Mouse (Mus musculus) midbrain, embryonic 10.5 days (tissue): Measurements from ENCODE around the gene Bzw1. TPM values are rescaled to one million over a fixed set of nuclear protein-coding genes. Genes with fewer than 3 reads are reported as not detected.

Experiments
- DNase-seq: peaks from one replicate; pipeline ENCODE4 v3.0.0-alpha.2; 2017; ENCODE audit warnings: low spot score
- H3K27ac ChIP-seq: fragments of 300-500 bp; sonication (generic); replicated peaks from 2 replicates; pipeline ENCODE4 v1.5.1; 2016; ENCODE audit warnings: mild to moderate bottlenecking
- H3K27me3 ChIP-seq: fragments of 300-500 bp; sonication (generic); 2 replicates; pipeline ENCODE4 v1.6.1; 2016; ENCODE audit warnings: low read depth, mild to moderate bottlenecking; ENCODE audit not compliant: poor library complexity, severe bottlenecking
- H3K36me3 ChIP-seq: fragments of 300-500 bp; sonication (generic); 2 replicates; pipeline ENCODE4 v1.6.1; 2016; ENCODE audit warnings: mild to moderate bottlenecking, moderate library complexity
- H3K4me1 ChIP-seq: fragments of 300-500 bp; sonication (generic); 2 replicates; pipeline ENCODE4 v1.6.1; 2016
- H3K4me3 ChIP-seq: fragments of 300-500 bp; sonication (generic); 2 replicates; pipeline ENCODE4 v1.5.1; 2016; ENCODE audit warnings: mild to moderate bottlenecking, moderate library complexity
- H3K9me3 ChIP-seq: fragments of 300-500 bp; sonication (generic); replicated peaks from 2 replicates; pipeline ENCODE4 v1.6.1; 2016; ENCODE audit warnings: mild to moderate bottlenecking
- WGBS: fragments of 180-500 bp; shearing (Covaris S2); methylation state at CpG from one replicate; pipeline ENCODE4 v1.1.7; 2016; 5-methylcytosine and 5-hydroxymethylcytosine counted together
- polyA plus RNA-seq: library from polyadenylated mRNA; unstranded; fragments of >200 nt; fragmentation: Nextera tagmentation; extraction: Ambion mirVana; gene quantifications from 2 replicates; pipeline ENCODE4 v1.2.1, GENCODE M21; 2016

Gene Bzw1
- polyA plus RNA-seq: 454 and 464 TPM in 2 replicates

DNA sequence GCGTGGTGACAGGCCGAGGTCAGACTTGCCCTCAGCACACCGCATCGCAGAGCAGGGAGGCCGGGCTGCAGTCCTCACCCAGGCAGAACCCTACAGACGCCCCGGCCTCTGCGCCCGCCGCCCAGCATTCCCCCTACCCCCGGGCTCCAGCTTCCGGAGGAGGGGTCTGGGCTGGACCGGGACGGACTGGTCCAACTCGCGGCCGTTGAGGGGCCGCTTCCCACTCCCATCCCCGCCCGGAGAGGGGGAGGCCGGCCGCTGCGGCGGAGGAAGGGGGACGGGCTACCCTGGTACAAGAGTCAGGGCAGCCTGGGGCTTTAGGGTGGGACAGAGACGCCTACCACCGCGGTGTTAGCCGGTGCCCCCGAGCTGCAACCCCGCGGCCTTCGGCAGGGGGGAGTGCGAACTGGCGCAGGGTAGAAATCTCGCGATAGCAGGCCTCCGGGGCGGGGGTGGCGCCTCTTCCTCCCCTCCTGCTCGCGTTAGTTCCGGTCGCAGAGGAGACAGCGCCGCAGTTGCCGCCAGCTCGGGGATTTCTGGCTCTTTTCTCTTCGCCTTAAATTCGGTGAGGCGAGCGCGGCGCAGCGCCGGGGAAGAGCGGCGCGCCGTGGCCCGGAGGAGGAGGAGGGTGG is at the start of gene Bzw1:
Bzw1 (plus strand) TSS at position 247 of the 632 bp plus-strand sequence.
- Histone ChIP-seq H3K9me3 (no peaks in the 10 kb centered on the region), H3K27ac (peak within 1 kb of the TSS; percentile 99), H3K27me3 (no peaks in the 10 kb centered on the region), H3K4me3 (peak within 1 kb of the TSS; percentile 95), H3K36me3 (peaks cover 39% of the 10 kb centered on the region), H3K4me1 (peaks cover 19% of the 10 kb centered on the region)
- WGBS: under 1% methylated on average over 58 of the region's 61 CpGs
- DNase-seq: peak; percentile 95

DNA sequence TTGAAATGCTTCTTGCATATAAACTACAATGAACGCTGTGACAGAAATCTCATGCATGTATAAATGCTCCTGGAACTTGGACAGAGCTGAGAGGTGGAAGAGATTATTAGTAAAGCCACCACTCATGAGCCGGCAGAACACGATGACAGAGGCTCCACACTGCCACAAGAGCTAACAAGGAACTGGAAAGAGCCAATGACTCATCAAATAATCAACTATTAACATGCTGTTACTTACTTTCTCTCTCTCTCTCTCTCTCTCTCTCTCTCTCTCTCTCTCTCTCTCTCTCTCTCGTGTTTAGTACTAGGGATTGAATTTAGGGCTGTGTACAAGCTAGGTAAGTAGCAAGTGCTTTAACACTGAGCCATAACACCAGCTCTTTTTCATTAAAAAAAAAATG is 48.8 kb upstream of the Bzw1 start:
- H3K4me1 ChIP-seq: no peaks in the 10 kb centered on the region; the same call in 1 of the 2 replicates
- no peaks in the 10 kb centered on the region for H3K36me3 ChIP-seq
- no peaks in the 10 kb centered on the region for H3K9me3 ChIP-seq
- no peak overlapping the region for H3K4me3 ChIP-seq
- WGBS: 92% methylated on average over 4 of the region's 4 CpGs
- H3K27ac ChIP-seq: no peak overlapping the region
- DNase-seq: no peak
- no peaks in the 10 kb centered on the region for H3K27me3 ChIP-seq

DNA sequence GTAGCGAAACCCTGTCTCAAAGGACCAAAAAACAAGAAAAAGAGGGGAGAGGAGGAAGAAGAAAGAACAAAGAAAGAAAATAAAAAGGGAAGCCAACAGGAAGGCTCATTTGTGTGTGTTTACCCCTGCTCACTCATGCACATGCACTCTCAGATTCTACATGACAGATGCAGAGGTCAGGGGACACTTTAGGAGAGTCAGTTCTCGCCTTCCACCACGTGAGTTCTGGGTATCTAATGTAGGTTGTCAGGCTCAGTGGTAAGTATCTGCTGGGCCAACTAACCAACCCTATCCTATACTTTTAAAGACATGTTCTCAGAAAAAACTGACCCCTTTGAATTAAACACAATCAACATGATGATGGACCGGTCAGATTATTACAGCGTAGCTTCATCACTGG is 48.1 kb upstream of the Bzw1 start:
- H3K4me1 ChIP-seq: no peaks in the 10 kb centered on the region; the same call in 1 of the 2 replicates
- no peak overlapping the region for H3K4me3 ChIP-seq
- H3K36me3 ChIP-seq: no peaks in the 10 kb centered on the region
- no peaks in the 10 kb centered on the region for H3K27me3 ChIP-seq
- 89% methylated on average over 5 of the region's 5 CpGs for WGBS
- no peak overlapping the region for H3K27ac ChIP-seq
- no peak for DNase-seq
- H3K9me3 ChIP-seq: no peaks in the 10 kb centered on the region

DNA sequence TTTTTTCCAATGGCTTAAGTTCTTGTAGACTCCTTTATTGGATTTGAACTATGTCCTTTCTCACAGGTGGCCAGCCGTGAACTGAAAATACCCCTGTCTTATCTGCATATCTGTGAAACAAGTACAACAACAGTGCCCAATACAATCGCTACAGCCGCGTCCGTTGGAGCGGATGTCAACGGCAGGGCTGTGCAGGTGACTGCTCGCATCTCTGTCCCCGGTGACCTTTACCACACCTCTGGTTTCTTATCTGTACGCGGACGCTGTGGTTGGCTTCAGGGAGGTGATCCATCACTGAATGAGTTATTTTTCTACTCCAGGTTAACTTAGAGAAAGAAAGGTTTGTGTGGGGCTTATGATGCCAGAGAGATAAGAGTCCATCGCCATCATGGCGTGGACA is 46.5 kb upstream of the Bzw1 start:
- H3K27ac ChIP-seq: no peak overlapping the region
- H3K4me1 ChIP-seq: no peaks in the 10 kb centered on the region; the same call in 1 of the 2 replicates
- no peak overlapping the region for H3K4me3 ChIP-seq
- H3K9me3 ChIP-seq: no peaks in the 10 kb centered on the region
- no peaks in the 10 kb centered on the region for H3K36me3 ChIP-seq
- 94% methylated on average over 14 of the region's 14 CpGs for WGBS
- no peak for DNase-seq
- no peaks in the 10 kb centered on the region for H3K27me3 ChIP-seq

- 83% methylated on average over 6 of the region's 6 CpGs for WGBS
Observed at GRCm38 (mm10) chr1:58348712-58349111, 44.0 kb upstream of the Bzw1 start.

DNA sequence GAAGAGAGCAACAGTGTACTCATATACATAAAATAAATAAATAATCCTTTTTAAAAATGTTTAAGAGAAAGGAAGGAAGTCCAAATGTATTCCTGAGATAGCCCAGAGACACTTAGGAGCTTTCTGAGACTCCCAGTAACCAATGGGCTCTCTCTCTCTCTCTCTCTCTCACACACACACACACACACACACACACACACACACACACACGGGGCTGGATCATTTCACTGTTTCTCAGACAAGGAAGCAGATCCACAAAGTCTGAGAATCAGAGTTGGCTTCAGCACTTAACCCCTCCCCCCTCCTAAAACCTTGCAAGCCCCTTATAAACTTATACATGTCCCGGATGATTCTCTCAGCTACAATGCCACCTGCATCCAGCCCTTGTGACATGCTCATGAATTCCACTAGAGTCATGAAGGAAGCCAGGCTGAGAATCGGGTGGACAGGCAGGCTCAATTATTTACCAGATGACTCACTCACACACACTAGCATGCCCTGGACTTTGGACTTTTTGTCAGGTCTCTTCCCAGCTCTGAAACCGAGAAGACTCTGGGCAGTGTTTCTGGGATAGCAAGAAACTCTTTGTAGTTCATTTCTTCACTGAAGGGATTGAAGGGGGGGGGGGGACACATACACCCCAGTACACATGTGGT is 39.3 kb upstream of the Bzw1 start:
- WGBS: 78% methylated on average over 4 of the region's 4 CpGs
- DNase-seq: no peak
- Histone ChIP-seq H3K27ac (no peak overlapping the region), H3K36me3 (no peaks in the 10 kb centered on the region), H3K9me3 (no peaks in the 10 kb centered on the region), H3K4me3 (no peak overlapping the region), H3K4me1 (no peaks in the 10 kb centered on the region), H3K27me3 (no peaks in the 10 kb centered on the region)

More at GRCm38 (mm10) chr1:58348712-58349111, 44.0 kb upstream of the Bzw1 start:
- no peaks in the 10 kb centered on the region for H3K9me3 ChIP-seq
- H3K27ac ChIP-seq: no peak overlapping the region
- H3K27me3 ChIP-seq: no peaks in the 10 kb centered on the region
- no peaks in the 10 kb centered on the region for H3K36me3 ChIP-seq
- no peak overlapping the region for H3K4me3 ChIP-seq
- DNase-seq: no peak
- no peaks in the 10 kb centered on the region; the same call in 1 of the 2 replicates for H3K4me1 ChIP-seq

- no peak for DNase-seq
- Histone ChIP-seq H3K36me3 (no peaks in the 10 kb centered on the region), H3K27ac (no peak overlapping the region), H3K27me3 (no peaks in the 10 kb centered on the region), H3K9me3 (peaks cover 2% of the 10 kb centered on the region; the same call in 1 of the 2 replicates), H3K4me1 (peaks cover 3% of the 10 kb centered on the region; the same call in 1 of the 2 replicates), H3K4me3 (no peak overlapping the region)
- 88% methylated on average over 19 of the region's 19 CpGs for WGBS
Observed at GRCm38 (mm10) chr1:58358958-58359901, 33.5 kb upstream of the Bzw1 start.

GRCm38 (mm10) chr1:58362296-58362695 is 30.4 kb upstream of the Bzw1 start:
- Histone ChIP-seq H3K4me1 (peaks cover 3% of the 10 kb centered on the region; the same call in 1 of the 2 replicates), H3K36me3 (no peaks in the 10 kb centered on the region), H3K27me3 (no peaks in the 10 kb centered on the region), H3K27ac (no peak overlapping the region), H3K4me3 (no peak overlapping the region), H3K9me3 (peaks cover 8% of the 10 kb centered on the region)
- 47% methylated on average over 4 of the region's 4 CpGs for WGBS
- no peak for DNase-seq

DNA sequence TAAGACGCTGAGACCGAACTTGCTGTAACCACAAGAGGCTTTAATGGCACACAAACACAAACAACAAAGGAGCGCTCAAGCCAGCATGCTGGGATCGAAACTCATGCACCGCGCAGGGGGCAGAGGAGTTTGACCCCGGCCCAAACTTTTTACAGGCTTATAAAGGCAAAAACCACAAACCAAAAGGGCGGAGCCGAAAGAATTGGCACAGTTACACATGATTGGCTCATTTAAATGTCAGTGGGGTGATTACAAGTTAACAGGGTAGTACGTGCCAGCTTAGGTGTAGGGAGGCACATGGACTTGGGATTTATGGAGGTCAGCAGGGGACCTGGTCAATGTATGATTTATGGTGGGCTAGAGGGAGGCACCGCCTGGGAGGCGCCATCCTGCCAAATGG is 28.1 kb upstream of the Bzw1 start:
- Histone ChIP-seq H3K27ac (no peak overlapping the region), H3K36me3 (no peaks in the 10 kb centered on the region), H3K4me1 (peaks cover 3% of the 10 kb centered on the region; the same call in 1 of the 2 replicates), H3K9me3 (peaks cover 8% of the 10 kb centered on the region), H3K4me3 (no peak overlapping the region), H3K27me3 (no peaks in the 10 kb centered on the region)
- DNase-seq: no peak
- 87% methylated on average over 12 of the region's 12 CpGs for WGBS

DNA sequence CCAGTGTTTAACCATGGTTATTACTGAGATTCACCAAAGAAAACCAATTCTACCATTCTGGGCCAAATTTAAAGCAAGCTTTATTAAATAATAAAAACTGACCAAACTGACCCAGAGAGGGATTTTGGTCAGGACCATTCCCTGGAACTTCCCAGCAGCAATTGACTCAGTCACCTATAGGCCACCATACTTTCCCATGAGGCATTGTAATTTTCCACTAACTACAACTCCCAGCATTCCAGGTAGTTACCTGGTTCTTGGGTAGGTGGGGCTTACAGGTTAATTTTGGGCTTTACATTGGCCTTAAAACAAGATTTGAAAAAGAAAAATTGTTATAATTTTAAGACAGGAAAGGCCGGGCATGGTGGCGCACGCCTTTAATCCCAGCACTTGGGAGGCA is 26.9 kb upstream of the Bzw1 start:
- DNase-seq: no peak
- H3K27ac ChIP-seq: no peak overlapping the region
- H3K4me3 ChIP-seq: no peak overlapping the region
- 99% methylated on average over 3 of the region's 3 CpGs for WGBS
- no peaks in the 10 kb centered on the region for H3K27me3 ChIP-seq
- peaks cover 8% of the 10 kb centered on the region for H3K9me3 ChIP-seq
- peaks cover 3% of the 10 kb centered on the region; the same call in 1 of the 2 replicates for H3K4me1 ChIP-seq
- H3K36me3 ChIP-seq: no peaks in the 10 kb centered on the region

- Histone ChIP-seq H3K4me1 (peaks cover 3% of the 10 kb centered on the region; the same call in 1 of the 2 replicates), H3K9me3 (peaks cover 8% of the 10 kb centered on the region), H3K27me3 (no peaks in the 10 kb centered on the region), H3K36me3 (no peaks in the 10 kb centered on the region), H3K4me3 (no peak overlapping the region), H3K27ac (no peak overlapping the region)
- 90% methylated on average over 12 of the region's 12 CpGs for WGBS
- no peak for DNase-seq
Observed at GRCm38 (mm10) chr1:58366737-58367471, 25.8 kb upstream of the Bzw1 start.

GRCm38 (mm10) chr1:58369716-58370115 is 23.0 kb upstream of the Bzw1 start:
- H3K27me3 ChIP-seq: no peaks in the 10 kb centered on the region
- peaks cover under 1% of the 10 kb centered on the region; the same call in 1 of the 2 replicates for H3K9me3 ChIP-seq
- no peak for DNase-seq
- H3K36me3 ChIP-seq: no peaks in the 10 kb centered on the region
- 80% methylated on average over 2 of the region's 2 CpGs for WGBS
- no peaks in the 10 kb centered on the region for H3K4me1 ChIP-seq
- no peak overlapping the region for H3K4me3 ChIP-seq
- H3K27ac ChIP-seq: no peak overlapping the region
